Mouse (Mus musculus) ES-Bruce4 (cell line): ENCODE data around the gene Zfp524.

Source experiments
- CTCF ChIP-seq: IDR thresholded peaks from one replicate; pipeline ENCODE4 v1.8.1; 2011; ENCODE audit warnings: low read depth, low read length
- POLR2A ChIP-seq: IDR thresholded peaks from one replicate; pipeline ENCODE4 v1.8.1; 2011; ENCODE audit warnings: low read length; ENCODE audit not compliant: insufficient read depth

- no peak for TF ChIP-seq POLR2A
- TF ChIP-seq CTCF = peak; percentile 88
These were observed 6.0 kb upstream of the Zfp524 start for GRCm38 (mm10) chr7:5008229-5008628.
